Mouse (Mus musculus) G1E (cell line): Measurements from ENCODE around the gene Uba5. TPM values are rescaled to one million over a fixed set of nuclear protein-coding genes. Genes with fewer than 3 reads are reported as not detected.

ENCODE experiments used
- ATAC-seq: 2 replicates; pipeline ENCODE4 v1.8.0; 2016; ENCODE audit warnings: mild to moderate bottlenecking; ENCODE audit not compliant: insufficient number of reproducible peaks, poor library complexity, low FRiP score, severe bottlenecking; ENCODE audit errors: extremely low read depth
- DNase-seq: peaks from one replicate; pipeline ENCODE4 v3.0.0; 2012; ENCODE audit warnings: low spot score
- H3K27me3 ChIP-seq: 2 replicates; pipeline ENCODE4 v1.6.1; 2012; ENCODE audit warnings: mild to moderate bottlenecking, low read length, inconsistent platforms; ENCODE audit not compliant: insufficient read depth
- H3K36me3 ChIP-seq: replicated peaks from 2 replicates; pipeline ENCODE3; 2012; ENCODE audit warnings: mild to moderate bottlenecking, inconsistent platforms
- H3K4me1 ChIP-seq: 2 replicates; pipeline ENCODE4 v1.6.1; 2012; ENCODE audit warnings: low read depth, low read length, inconsistent platforms, mixed read lengths; ENCODE audit not compliant: insufficient read depth
- H3K4me3 ChIP-seq: 2 replicates; pipeline ENCODE4 v1.5.1; 2012; ENCODE audit warnings: low read depth, mild to moderate bottlenecking, inconsistent platforms, low read length, moderate library complexity, mixed read lengths
- H3K9me3 ChIP-seq: replicated peaks from 2 replicates; pipeline ENCODE4 v1.6.1; 2012; ENCODE audit warnings: inconsistent platforms
- CTCF ChIP-seq: IDR thresholded peaks from 2 replicates; pipeline ENCODE4 v1.5.1; 2012; ENCODE audit warnings: low read depth, low read length, inconsistent platforms, mixed read lengths
- GATA1 ChIP-seq: IDR thresholded peaks from 2 replicates; pipeline ENCODE4 v1.6.1; 2012; ENCODE audit warnings: borderline replicate concordance, low read length, inconsistent platforms, mixed read lengths
- GATA2 ChIP-seq: IDR thresholded peaks from 2 replicates; pipeline ENCODE4 v1.6.1; 2012; ENCODE audit warnings: low read depth, low read length, inconsistent platforms, borderline replicate concordance
- POLR2AphosphoS5 ChIP-seq: IDR thresholded peaks from 2 replicates; pipeline ENCODE4 v1.6.1; 2012; ENCODE audit warnings: low read depth, low read length, inconsistent platforms; ENCODE audit not compliant: insufficient replicate concordance
- TAL1 ChIP-seq: conservative IDR thresholded peaks from 2 replicates; pipeline ENCODE4 v1.6.1; 2012; ENCODE audit warnings: low read depth, low read length, inconsistent platforms, mixed read lengths
- polyA plus RNA-seq: library from polyadenylated mRNA; stranded (reverse); fragments of >175 nt; gene quantifications from 2 replicates; pipeline ENCODE4 v1.2.3, GENCODE M21; 2012
- total RNA-seq, 2 experiments: library from RNA; stranded (forward) in 1 of 2; stranded (reverse) in 1 of 2; fragments of 200-1000 nt in 1 of 2; fragments of >200 nt in 1 of 2; fragmentation: Nextera tagmentation in 1 of 2; gene quantifications; 2 replicates each; pipeline ENCODE4 v1.2.3; 2014 to 2017

The Uba5 gene
- total and polyA plus RNA-seq, 3 experiments = 9.6 to 41.3 (median 36.8) TPM

- H3K36me3 ChIP-seq = no peaks in the 10 kb centered on the region
- ATAC-seq (peak; percentile 84), DNase-seq (peak; percentile 1)
- H3K4me3 ChIP-seq = peak within 1 kb of the TSS; percentile 48; the same call in 1 of the 2 replicates
- peaks cover 4% of the 10 kb centered on the region; the same call in 1 of the 2 replicates for H3K27me3 ChIP-seq
- TF ChIP-seq GATA1 (no peak), GATA2 (no peak), CTCF (no peak), TAL1 (no peak), POLR2AphosphoS5 (no peak)
- peaks cover 12% of the 10 kb centered on the region for H3K9me3 ChIP-seq
- peaks cover 7% of the 10 kb centered on the region; the same call in 1 of the 2 replicates for H3K4me1 ChIP-seq
Measured at GRCm38 (mm10) chr9:104001921-104002859, 60.7 kb downstream of the Uba5 start, which contains the start of gene Nphp3. Nphp3 (plus strand) TSS chr9:104002544.

GRCm38 (mm10) chr9:104000601-104001000 is 62.3 kb downstream of the Uba5 start:
- peaks cover 7% of the 10 kb centered on the region; the same call in 1 of the 2 replicates for H3K4me1 ChIP-seq
- peaks cover 4% of the 10 kb centered on the region; the same call in 1 of the 2 replicates for H3K27me3 ChIP-seq
- peaks cover 12% of the 10 kb centered on the region for H3K9me3 ChIP-seq
- H3K36me3 ChIP-seq = no peaks in the 10 kb centered on the region
- DNase-seq (no peak), ATAC-seq (no peak)
- TF ChIP-seq CTCF (no peak), GATA1 (no peak), TAL1 (no peak), GATA2 (no peak), POLR2AphosphoS5 (no peak)
- no peak overlapping the region for H3K4me3 ChIP-seq

Other genes with a start within 250 kb of the Uba5 start
- not detected in 2 replicates for gene Nphp3, start 60.6 kb downstream of the Uba5 start, total RNA-seq (2014; fragmentation: Nextera tagmentation)
- 0.05 TPM in 1 of 2 replicates, not detected in the other for gene Nphp3, start 60.6 kb downstream of the Uba5 start, total RNA-seq (2017)
- not detected in 2 replicates for gene Nphp3, start 60.6 kb downstream of the Uba5 start, polyA plus RNA-seq
- gene Gm28305, start 22.5 kb downstream of the Uba5 start, total RNA-seq (2014; fragmentation: Nextera tagmentation) = not detected in 2 replicates
- gene Gm28305, start 22.5 kb downstream of the Uba5 start, total RNA-seq (2017) = not detected in 2 replicates
- gene Gm28305, start 22.5 kb downstream of the Uba5 start, polyA plus RNA-seq = not detected in 2 replicates
- gene Acad11, start 243 bp upstream of the Uba5 start, total RNA-seq (2014; fragmentation: Nextera tagmentation) = 32.5 TPM in 2 replicates
- 24.0 and 26.4 TPM in 2 replicates for gene Acad11, start 243 bp upstream of the Uba5 start, total RNA-seq (2017)
- 4.5 and 9.8 TPM in 2 replicates for gene Acad11, start 243 bp upstream of the Uba5 start, polyA plus RNA-seq
- not detected in 2 replicates for gene Ackr4, start 63.8 kb upstream of the Uba5 start, total RNA-seq (2014; fragmentation: Nextera tagmentation)
- 0.33 TPM in 1 of 2 replicates, not detected in the other for gene Ackr4, start 63.8 kb upstream of the Uba5 start, total RNA-seq (2017)
- not detected in 2 replicates for gene Ackr4, start 63.8 kb upstream of the Uba5 start, polyA plus RNA-seq
- gene Dnajc13, start 199.8 kb upstream of the Uba5 start, total RNA-seq (2014; fragmentation: Nextera tagmentation) = 119 and 129 TPM in 2 replicates
- 44.0 and 55.7 TPM in 2 replicates for gene Dnajc13, start 199.8 kb upstream of the Uba5 start, total RNA-seq (2017)
- gene Dnajc13, start 199.8 kb upstream of the Uba5 start, polyA plus RNA-seq = 62.9 and 68.3 TPM in 2 replicates